Mouse (Mus musculus): ENCODE measurements around the gene Slc30a4.

DNA sequence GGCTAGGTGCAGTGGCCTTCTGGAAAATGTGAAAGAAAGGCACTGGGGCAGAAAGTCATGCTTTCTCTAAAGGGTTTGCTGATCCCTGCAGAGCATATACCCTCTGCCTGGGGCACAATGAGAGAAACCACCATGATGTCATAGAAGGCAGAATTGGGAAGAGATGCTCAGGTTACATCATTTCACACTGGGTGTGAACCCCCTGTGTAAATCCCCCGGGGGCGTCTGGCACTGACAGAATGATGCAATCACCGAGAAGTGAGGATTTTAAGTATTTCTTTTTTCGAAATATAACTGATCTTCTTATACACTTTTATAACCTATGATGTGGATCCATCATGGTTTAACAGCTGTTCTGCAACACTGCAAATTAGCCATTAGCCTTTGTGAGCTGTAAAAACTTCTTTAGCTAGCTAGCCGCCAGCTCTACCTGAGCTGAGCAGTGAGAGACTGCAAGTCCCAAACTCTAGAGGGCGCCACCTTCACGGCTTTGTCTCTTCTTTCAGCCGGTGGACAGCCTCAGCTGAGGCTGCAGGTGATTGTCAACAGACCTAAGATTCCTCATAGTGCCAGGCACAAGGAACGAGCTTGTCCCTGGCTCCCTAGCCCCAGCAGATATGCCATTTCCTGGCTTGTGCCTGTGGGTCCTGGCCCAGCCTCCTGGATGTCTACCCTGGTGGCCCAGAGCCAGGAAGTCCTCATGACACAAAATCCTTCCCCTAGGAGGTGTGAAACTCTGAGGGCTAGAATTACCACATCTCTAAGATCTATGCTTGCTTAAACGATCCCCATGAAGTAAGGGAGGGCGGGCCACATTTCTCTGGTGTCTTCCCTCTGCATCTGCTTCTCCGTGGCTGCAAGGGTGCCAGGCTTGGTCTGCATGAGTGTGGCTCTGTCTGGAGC, 36.2 kb downstream of the Slc30a4 start:
- TF ChIP-seq CTCF (IDR thresholded peaks at IDR 0.05; ENCODE audit: borderline replicate concordance, extremely low read depth, insufficient read depth, insufficient read length) (peak; percentile 61), POLR2A (IDR thresholded peaks at IDR 0.05; ENCODE audit: borderline replicate concordance, extremely low read depth, insufficient read depth, insufficient read length, poor library complexity, severe bottlenecking) (no peak)

All from brain, embryonic 14.5 days (tissue).